Mouse (Mus musculus): Measurements from ENCODE around the gene Atxn7l1.

GRCm38 (mm10) chr12:33180421-33180820 is 32.9 kb downstream of the Atxn7l1 start:
- no peak for TF ChIP-seq CTCF (IDR thresholded peaks at IDR 0.05; ENCODE audit: borderline replicate concordance, control insufficient read depth, extremely low read depth, insufficient read depth, low read length, poor library complexity)
- no peak for TF ChIP-seq POLR2A (IDR thresholded peaks at IDR 0.05; ENCODE audit: control insufficient read depth, extremely low read depth, insufficient read depth, low read length, poor library complexity)
